Mouse (Mus musculus) hematopoietic stem cell, adult 5-6 weeks (primary cell): ENCODE data around the gene Rhot1. TPM values are rescaled to one million over a fixed set of nuclear protein-coding genes. Genes with fewer than 3 reads are reported as not detected.
A peak's percentile ranks its signal among the peaks of the same experiment; 100 is the strongest.

ENCODE experiments used
- ATAC-seq, 2 experiments: fragments of 125-278 bp in 1 of 2; replicated peaks in 1 of 2; 2 replicates each; pipeline ENCODE4 v1.8.0; 2016 to 2017; ENCODE audit warnings: inconsistent platforms in 2 of 2, mild to moderate bottlenecking in 2 of 2, moderate number of reproducible peaks in 2 of 2, low read depth in 1 of 2, moderate TSS enrichment in 1 of 2; ENCODE audit not compliant: low FRiP score in 2 of 2, poor library complexity in 2 of 2, severe bottlenecking in 2 of 2, insufficient read depth in 1 of 2, low TSS enrichment in 1 of 2
- total RNA-seq: library from RNA; stranded (forward); fragments of 172-1452, 232-1000 nt; gene quantifications from 2 replicates; pipeline ENCODE4 v1.2.3, GENCODE M21; 2017

Gene Rhot1
- total RNA-seq = 75.5 and 81.1 TPM in 2 replicates

DNA sequence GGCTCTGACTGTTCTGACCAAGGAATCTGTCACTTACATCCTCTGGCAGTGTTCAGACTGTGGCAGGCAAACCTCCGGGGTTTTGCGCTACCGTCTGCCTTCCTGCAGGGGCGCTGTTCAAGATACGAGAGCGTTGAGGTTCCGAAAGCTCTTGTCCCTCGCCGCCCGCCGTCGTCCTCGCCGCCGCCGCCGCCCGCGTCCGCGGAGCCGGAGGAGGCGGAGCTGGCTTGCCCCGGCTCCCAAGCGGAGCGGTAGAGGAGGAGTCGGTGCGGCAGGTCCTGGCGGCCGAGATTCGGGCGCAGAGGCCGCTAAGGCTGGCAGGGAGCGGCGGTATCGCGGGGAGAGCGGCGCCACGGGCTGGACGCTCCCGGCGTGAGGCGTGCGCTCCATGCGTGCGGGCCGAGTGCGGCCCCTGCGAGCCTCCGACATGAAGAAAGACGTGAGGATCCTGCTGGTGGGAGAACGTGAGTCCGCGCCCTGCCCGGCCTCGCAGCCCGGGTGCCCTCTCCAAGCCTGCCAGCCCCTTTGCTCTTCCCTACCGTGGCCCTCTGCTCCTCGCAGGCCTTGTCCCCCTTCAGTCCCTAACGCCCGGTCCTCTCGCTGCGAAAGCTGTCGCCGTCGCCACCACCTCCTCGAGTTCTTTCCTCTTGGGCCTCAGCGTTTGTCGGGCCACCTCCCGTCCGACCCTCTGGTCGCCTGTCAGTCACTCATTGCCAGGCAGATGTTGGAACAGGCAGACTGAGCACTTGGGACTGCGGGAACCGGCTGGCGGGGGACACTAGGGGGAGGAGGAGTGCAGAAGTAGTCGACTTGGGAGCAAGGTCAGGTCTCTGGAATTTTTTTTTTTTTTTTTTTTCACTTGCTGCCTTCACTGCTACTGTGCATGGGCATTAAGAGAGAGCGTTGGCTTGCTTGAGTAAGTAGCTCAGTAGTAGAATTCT lies at the start of gene Rhot1:
Gene Rhot1, plus strand, starts transcription at position 160 of the 941 bp plus-strand sequence.
- peak; percentile 77 to 90 for ATAC-seq

DNA sequence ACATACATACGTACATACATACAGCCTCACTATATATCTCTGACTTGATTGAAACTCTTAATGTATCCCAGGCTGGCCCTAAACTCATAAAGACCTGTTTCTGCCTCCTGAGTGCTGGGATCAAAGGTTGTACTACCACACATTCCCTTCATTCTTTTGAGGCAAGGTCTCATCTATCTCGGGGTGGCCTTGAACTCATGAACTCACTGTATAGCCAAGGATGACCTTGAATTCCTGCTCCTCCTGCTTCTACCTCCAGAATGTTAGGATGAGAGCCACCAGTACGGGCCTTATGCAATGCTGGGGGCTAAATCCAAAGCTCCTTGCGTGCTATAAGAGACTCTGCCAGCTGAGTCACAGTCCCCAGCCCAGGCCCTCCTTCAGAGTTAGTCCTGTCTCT lies 47.8 kb upstream of the Rhot1 start:
- no peak for ATAC-seq

DNA sequence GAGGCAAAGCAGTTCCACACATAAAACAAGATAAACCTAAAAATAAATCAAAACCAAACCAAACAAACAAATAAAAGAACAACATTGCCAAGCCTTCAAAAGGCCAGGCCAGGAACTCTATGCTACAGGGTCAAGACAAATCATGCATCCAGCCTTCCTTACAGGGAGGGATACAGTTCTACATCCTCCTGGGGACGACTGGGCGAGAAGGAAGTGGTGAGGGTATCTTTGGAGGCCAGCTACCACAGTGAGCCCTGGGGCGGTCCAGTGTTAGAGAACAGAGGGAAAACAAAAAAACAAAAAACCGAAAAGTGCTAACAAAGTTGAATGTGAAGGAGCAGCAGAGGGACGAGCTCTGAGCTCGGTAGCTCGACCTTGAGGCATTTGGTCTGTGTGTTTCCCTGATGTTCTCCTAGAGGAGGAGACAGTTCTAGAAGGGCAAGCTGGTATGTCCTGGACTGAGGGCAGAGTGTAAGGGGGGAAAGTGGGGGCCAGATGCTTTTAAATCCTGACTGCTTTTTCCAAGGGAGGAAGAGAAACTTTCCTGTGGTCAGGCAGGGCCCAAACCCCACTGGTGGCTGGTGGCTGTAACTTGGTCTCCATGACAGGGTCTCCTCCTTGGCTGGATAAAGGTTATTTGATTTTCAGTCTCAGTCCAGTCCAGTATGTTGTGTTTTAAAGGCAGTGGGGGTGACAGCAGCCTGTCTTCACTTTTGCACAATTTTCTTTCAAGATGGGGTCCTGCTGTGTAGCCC lies 45.3 kb upstream of the Rhot1 start:
- peak; percentile 37 to 62; a peak in 3 of 4 replicates for ATAC-seq

DNA sequence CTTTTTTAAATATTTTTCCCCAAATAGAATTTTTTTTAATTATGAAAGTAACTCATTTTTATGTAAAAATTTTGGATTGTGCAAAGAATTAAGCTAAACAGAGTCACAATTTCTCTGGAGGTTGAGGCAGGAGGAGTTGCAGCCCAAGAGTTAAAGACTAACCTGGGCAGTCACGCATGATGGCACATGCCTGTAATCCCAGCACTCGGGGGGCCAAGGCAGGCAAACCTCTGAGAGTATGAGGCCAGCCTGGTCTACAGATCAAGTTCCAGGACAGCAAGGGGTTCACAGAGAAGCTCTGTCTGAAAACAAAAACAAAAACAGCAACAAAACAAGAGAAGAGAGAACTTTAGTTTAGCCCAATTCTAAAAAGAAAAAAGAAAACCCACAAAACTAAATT lies 44.6 kb upstream of the Rhot1 start:
- ATAC-seq = no peak

DNA sequence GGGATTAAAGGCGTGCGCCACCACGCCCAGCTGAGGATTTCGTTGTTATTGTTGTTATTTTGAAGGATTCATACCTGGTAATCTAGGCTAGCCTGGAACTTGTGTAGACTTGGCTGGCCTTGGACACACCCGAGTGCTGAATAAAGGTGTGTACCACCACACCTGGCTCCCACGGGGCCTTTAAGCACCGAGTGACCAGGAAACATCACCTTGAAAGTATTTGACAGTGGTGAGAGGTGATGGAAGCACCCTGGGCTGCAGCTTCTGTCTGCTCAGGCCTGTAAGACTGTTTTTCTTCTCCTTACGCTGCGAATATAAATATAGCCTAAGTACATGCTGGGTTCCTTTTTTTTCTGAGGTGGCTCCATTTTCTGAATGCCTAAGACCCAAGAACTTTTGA lies 40.7 kb upstream of the Rhot1 start:
- no peak for ATAC-seq

DNA sequence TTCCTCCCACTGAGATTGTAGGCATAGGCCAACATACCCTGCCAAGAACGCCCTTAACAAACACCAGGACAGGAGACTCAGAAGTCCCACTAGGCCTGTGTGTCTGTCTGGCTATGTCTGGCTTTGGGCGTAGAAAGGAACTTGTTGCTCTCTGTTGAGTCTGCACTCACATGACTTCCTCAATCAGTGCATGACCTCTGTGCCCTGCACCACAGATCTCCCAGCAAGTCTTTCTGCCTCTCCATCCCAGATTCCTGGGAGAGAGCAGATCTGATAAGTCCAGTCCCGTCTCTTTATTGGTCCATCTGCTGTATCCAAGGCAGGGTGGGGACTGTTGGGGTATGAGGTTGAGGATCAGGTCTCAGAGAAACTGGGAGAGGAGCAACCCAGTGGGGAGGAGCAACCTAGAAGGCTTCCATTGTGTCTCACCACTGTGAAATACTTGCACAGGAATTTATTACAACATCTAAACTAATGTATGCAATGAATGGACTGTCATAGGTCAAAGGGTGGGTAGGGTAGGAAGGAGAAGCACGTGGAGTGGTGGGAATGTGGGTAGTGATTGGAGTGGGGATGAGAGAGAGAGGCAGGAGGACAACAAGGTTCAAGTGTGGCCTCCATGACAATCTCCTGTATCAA lies 40.1 kb upstream of the Rhot1 start:
- no peak for ATAC-seq

DNA sequence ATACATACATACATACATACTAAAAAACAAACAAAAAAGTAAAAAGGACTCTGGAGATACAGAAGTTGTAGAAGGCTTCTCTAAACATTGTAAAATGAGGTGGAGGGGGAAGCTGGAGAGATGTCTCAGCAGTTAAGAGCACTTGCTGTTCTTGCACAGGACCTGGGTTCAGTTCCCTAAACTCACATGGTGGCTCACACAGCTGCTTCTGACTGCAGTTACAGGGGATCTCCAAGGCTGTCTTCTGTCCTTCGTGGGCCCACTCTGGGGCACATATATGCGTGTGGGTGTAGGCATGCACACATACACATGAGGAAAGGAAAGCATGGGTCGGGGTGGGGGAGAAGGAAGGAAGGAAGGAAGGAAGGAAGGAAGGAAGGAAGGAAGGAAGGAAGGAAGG lies 39.2 kb upstream of the Rhot1 start:
- no peak for ATAC-seq

DNA sequence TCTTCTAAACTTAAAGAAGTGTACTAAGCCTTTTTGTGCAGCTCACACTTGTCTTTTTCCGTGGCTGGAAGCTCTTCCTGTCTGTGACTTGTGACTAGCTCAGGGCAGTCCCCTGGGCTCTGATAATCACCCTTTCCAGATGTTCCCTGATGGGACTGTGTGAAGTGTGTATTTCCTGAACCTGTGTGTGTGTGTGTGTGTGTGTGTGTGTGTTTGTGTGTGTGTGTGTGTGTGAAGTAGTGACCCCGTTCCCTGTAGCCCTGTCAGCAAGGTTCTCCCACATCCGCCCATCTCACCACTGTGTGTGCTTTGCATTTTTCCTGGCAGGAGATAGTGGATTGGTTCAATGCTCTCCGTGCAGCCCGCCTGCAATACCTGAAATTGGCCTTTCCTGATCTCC lies 38.5 kb upstream of the Rhot1 start:
- ATAC-seq = no peak

DNA sequence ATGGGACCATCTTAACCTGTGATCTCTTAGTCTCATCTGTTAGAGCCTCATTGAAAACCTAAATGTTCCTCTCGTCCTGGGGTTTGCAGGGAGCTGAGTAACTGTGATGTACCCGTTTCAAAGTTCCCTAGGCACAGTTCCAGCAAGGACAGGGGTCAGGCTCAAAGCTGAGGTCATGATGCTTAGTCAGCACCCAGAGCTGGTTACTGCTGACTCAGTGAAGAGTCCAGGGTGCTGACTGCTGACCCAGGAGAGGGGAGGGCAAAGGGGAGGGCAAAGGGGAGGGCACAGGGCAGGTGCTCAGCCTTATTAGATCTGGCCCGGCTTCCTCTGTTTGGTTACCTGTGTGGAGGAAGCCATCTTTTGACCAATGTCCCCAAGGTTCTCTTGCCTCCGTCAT lies 36.9 kb upstream of the Rhot1 start:
- ATAC-seq = no peak

DNA sequence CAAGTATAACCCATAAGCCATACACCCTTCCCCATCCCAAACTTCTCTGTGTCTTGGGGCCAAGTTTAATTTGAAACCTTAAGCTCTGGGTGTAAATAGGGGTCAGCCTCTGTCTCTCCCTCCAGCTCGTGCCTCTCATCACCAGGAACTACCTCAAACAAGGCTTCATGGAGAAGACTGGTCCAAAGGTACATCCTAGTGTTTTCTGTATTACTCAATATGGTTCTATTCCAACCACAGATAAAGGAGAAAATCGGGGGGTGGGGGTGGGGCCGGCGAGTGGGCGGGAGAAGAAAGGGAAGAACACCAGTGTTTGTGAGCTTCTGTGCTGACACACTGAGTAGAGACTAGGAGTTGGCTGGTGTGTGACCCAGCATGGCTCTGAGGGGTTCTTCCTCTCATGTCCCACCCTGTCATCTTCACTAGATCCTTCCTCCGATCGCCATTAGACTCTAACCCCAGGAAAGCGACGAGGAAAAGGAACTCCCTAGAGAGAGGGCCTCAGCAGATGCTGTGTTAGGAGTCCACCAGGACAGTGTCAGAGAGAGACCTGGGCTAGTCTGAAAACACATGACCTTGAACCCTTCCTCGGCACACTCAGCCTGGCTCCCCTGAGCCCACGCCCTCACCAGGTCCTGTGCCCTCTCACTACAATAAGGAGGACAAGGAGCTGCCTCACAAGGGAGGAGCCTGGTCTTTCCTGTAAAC lies 34.7 kb upstream of the Rhot1 start:
- no peak for ATAC-seq

DNA sequence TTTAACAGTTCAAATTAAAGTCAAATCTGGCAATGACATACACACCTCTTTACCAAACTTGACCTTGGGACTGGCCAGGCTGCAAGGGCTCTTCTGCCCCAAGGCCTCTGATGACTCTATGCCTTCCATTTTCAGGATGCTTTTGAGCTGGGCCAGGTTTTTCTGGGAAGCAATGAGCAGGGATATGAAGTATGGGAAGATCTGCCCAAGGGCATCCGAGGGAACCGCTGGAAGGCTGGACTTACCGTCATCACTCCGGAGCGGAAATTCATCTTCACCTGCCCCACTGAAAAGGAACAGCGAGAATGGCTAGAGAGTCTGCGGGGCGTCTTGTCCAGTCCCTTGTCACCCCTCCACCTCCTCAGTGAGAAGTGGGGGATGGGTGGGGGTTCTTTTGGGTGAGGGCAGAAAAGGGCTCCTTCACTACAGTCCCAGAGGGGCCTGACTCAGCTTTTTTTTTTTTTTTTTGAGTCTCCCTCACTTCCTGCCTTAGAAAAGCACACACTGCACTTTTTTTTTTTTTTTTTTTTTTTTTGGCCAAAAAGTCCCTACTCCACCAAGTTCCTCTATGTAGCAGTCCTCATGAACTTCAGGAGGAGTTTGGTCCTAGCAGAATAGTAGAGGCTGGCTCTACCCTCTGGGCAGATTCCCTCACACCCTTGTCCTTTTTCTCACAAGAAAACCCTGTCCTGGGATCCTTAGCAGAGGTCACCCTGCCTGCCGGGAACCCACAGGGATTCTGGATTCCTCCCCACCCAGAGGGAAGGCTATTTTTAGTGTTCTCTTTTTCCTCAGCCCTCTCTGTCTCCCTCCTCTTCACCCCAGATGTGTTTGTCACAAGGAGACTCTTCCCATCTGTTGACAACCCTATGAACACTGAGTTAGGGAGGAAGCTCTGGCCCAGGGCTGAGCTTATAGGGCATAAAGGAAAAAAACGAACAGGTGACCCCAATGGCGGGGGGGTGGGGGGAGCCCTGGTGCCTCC lies 31.6 kb upstream of the Rhot1 start:
- peak; percentile 39 to 59; a peak in 3 of 4 replicates for ATAC-seq

DNA sequence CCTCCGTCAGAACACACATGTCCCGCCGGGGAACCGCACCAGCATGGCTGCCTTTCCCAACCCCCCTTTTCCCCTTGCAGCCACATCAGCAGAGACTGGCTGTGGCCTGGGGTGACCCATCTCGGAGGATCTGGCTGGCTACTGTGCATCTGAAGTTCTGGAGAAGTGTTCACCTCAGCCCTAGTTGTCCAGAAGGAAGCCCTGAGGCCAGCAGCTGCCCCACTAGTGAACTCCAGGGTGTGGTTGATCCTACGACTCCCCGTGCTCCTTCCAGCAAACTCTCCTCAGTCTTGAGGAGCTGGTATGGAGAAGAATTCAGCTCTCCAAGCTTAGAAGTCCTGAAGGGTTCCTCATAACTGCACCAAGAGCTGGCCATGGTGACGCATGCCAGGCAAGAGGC lies 30.5 kb upstream of the Rhot1 start:
- no peak for ATAC-seq

DNA sequence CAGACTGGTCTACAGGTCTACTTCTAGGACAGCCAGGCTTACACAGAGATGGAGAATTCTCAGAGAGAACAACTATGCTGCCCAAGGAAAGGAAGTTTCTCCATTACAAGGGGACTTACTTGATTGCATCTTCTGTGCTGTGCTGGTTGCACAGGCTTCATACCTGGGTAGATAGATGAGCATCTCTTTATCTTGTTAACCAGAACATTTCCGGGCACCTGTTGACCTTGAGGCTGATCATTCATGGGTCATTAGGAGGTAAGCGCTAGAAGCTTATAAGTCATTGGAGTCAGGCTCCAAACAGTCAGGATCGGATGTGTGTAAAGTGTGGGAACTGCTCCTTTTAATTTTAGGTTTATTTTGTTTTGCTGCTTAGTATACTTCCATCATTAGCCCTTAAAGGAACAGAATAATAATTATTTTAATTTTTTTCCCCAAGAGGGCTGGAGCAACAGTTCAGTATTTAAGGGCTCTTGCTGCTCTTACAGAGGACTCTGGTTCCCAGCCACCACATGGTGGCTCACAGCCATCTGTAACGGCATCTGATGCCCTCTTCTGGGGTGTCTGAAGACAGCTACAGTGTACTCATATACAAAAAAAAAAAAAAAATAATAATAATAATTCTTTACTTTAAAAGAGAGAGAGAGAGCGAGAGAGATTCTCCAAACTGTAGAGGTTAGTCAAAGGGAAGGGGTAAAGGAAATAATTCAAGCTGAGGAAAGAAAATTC lies 27.6 kb upstream of the Rhot1 start:
- no peak for ATAC-seq

DNA sequence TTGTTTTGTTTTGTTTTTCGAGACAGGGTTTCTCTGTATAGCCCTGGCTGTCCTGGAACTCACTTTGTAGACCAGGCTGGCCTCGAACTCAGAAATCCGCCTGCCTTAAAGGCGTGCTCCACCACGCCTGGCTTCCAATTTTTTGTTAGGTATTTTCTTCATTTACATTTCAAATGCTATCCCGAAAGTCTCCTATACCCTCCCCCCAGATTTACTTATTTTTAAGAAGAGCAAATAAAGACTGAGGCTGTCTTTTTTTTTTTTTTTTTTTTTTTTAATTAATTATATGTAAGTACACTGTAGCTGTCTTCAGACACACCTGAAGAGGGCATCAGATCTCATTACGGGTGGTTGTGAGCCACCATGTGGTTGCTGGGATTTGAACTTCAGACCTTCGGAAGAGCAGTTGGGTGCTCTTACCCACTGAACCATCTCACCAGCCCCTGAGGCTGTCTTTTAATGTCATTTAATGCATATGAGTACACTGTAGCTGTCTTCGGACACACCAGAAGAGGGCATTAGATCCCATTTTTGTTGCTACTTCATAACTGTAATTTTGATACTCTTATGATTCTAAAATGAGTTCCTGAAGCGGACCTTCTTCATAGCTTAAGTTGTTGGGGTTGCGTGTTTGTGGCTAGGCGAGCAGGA lies 25.6 kb upstream of the Rhot1 start:
- ATAC-seq = peak; percentile 46 to 55; a peak in 3 of 4 replicates

DNA sequence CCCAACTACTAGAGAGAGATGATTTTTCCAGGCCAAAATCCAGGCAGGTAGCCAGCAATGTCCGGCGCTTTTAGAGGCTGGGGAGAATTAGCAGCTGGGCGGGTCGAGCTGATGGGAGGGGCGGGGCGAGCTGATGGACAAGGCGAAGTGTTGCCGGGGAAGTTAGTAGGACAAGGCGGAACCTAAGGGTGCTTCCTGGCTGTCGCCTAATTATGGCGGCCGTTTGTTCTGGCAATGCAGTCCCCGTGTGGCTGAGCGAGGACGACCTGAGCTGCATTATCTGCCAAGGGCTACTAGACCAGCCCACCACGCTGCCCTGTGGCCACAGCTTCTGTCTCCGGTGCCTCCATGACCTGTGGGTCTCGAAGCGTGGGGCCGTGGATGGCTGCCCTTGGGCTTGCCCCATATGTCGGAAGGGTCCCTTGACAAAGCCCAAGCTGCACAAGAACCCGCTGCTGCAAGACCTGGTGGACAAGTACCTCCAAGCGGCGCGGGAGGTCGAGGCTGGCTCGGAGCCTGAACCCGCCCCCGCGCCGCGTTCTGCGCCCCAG lies 25.0 kb upstream of the Rhot1 start, which contains the start of gene Rnf135:
Gene Rnf135, plus strand, starts transcription at position 147 of the 551 bp plus-strand sequence.
- ATAC-seq = peak; percentile 100
